Mouse (Mus musculus): ENCODE results near the gene Nf2. TPM values are rescaled to one million over a fixed set of nuclear protein-coding genes. Genes with fewer than 3 reads are reported as not detected.

Gene Nf2
- polyA plus RNA-seq, 1 experiment = 51.1 TPM

DNA sequence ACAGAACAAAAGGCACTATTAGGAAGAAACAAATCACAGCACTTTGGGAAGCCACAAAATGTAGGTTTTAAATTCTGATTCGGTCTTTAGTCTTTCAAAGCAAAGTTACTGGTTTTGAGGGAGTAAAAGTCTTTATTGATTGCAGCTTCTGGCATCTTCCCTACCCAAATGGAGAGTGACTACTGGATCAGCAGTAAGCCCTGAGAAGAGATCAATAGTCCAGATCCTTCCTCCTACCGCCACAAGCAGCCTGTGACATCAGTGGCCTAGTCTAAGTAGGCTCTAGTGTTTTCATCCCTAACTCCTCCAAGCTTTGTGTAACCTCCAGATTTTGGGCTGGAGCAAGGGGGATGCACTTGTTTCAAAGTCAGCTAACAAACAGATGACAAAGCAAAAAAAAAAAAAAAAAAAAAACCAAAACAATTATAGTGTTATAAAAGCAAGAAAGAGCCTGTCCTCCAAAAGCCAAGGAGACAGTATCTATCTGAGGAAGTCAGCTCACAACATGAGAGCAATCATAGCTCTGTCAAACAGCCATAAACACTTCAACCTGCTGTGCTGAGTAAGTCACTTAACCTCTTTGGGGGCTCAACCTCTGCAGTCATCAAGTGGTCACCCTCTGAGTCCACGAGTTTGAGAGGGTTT lies 15.9 kb downstream of the Nf2 start:
- no peak overlapping the region for H3K4me2 ChIP-seq (ENCODE audit: low read depth)
- no peak overlapping the region for H3K4me3 ChIP-seq
- H3K79me2 ChIP-seq (ENCODE audit: control insufficient read depth, insufficient read depth) = peaks cover 71% of the 10 kb centered on the region
- no peaks in the 10 kb centered on the region for H3K36me3 ChIP-seq (ENCODE audit: control insufficient read depth, insufficient read depth)
- H3ac ChIP-seq (ENCODE audit: control insufficient read depth, insufficient read length) = no peak overlapping the region
- TF ChIP-seq SRF (IDR thresholded peaks at IDR 0.05; ENCODE audit: control insufficient read depth, insufficient read length, low read depth) = no peak
- TF ChIP-seq USF1 (IDR thresholded peaks at IDR 0.05; ENCODE audit: low read depth) = no peak
- TF ChIP-seq POLR2A (IDR thresholded peaks at IDR 0.05; ENCODE audit: insufficient read length, low read depth) = no peak
- TF ChIP-seq MYOD1 (IDR thresholded peaks at IDR 0.05; ENCODE audit: control insufficient read depth in 1 of 3, insufficient read length in 2 of 3, low read depth in 2 of 3) = no peak
- no peak for TF ChIP-seq TCF12 (IDR thresholded peaks at IDR 0.05; ENCODE audit: insufficient read depth, poor library complexity, severe bottlenecking)
- H3K27me3 ChIP-seq (ENCODE audit: control insufficient read depth, insufficient read depth, insufficient read length) = no peaks in the 10 kb centered on the region

DNA sequence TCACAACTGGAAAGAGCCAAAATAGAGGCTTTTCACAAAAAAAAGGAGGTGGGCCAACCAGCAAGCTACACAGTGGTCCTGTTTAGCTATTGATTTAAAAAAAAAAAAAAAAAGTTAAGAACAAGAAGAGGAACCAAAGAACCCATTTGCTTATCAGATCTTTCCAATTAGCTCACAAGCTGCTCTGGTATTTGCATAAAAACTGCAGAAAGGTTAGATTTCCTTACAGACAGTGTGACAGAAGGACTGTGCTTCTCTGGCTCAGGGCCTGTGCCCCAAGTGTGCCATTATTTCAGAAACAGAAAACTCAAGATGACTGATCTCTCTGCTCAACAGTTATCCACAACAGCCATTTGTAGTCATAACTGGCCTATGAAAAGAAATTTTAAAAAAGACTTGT lies 18.3 kb downstream of the Nf2 start:
- Histone ChIP-seq H3ac (ENCODE audit: control insufficient read depth, insufficient read length) (no peak overlapping the region), H3K36me3 (ENCODE audit: control insufficient read depth, insufficient read depth) (no peaks in the 10 kb centered on the region), H3K4me2 (ENCODE audit: low read depth) (no peak overlapping the region), H3K79me2 (ENCODE audit: control insufficient read depth, insufficient read depth) (peaks cover 67% of the 10 kb centered on the region), H3K4me3 (no peak overlapping the region), H3K27me3 (ENCODE audit: control insufficient read depth, insufficient read depth, insufficient read length) (no peaks in the 10 kb centered on the region)
- TF ChIP-seq REST (IDR thresholded peaks at IDR 0.05; ENCODE audit: insufficient read depth, insufficient read length) = no peak
- no peak for TF ChIP-seq USF1 (IDR thresholded peaks at IDR 0.05; ENCODE audit: low read depth)
- TF ChIP-seq E2F4 (IDR thresholded peaks at IDR 0.05; ENCODE audit: insufficient read depth) = no peak
- TF ChIP-seq TCF12 (IDR thresholded peaks at IDR 0.05; ENCODE audit: insufficient read depth, poor library complexity, severe bottlenecking) = no peak
- TF ChIP-seq CEBPB (IDR thresholded peaks at IDR 0.05; ENCODE audit: insufficient read depth, poor library complexity, severe bottlenecking) = no peak
- TF ChIP-seq SRF (IDR thresholded peaks at IDR 0.05; ENCODE audit: control insufficient read depth, insufficient read length, low read depth) = no peak

DNA sequence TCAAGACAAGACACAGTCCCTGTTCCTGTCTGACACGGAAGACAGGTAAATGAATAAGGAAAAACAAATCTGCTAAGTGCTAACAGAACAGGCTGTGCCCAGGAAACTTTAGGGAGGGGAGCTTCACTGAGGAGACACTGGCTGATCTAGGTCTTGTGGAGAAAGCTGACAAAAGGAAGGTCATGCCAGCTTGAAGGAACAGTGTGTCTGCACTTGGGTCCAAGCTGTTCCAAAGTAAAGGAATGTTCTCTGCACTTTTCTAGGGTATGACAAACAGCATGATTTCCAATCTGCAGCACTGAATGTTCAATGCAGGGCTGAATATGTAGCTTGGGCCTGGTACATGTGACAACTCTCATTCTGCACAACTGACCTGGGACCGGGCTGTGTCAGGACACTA lies 21.4 kb downstream of the Nf2 start:
- Histone ChIP-seq H3K27me3 (ENCODE audit: control insufficient read depth, insufficient read depth, insufficient read length) (no peaks in the 10 kb centered on the region), H3K36me3 (ENCODE audit: control insufficient read depth, insufficient read depth) (no peaks in the 10 kb centered on the region), H3ac (ENCODE audit: control insufficient read depth, insufficient read length) (no peak overlapping the region), H3K4me3 (no peak overlapping the region), H3K79me2 (ENCODE audit: control insufficient read depth, insufficient read depth) (peaks cover 35% of the 10 kb centered on the region), H3K4me2 (ENCODE audit: low read depth) (no peak overlapping the region)
- no peak for TF ChIP-seq MAX (IDR thresholded peaks at IDR 0.05; ENCODE audit: low read depth)
- no peak for TF ChIP-seq POLR2AphosphoS2 (IDR thresholded peaks at IDR 0.05; ENCODE audit: insufficient read length, low read depth)
- TF ChIP-seq CEBPB (IDR thresholded peaks at IDR 0.05; ENCODE audit: insufficient read depth, poor library complexity, severe bottlenecking) = no peak
- no peak for TF ChIP-seq MYOD1 (IDR thresholded peaks at IDR 0.05; ENCODE audit: control insufficient read depth in 1 of 3, insufficient read length in 2 of 3, low read depth in 2 of 3)
- TF ChIP-seq SRF (IDR thresholded peaks at IDR 0.05; ENCODE audit: control insufficient read depth, insufficient read length, low read depth) = no peak
- no peak for TF ChIP-seq POLR2A (IDR thresholded peaks at IDR 0.05; ENCODE audit: insufficient read length, low read depth)
- no peak for TF ChIP-seq USF1 (IDR thresholded peaks at IDR 0.05; ENCODE audit: low read depth)
- no peak for TF ChIP-seq TCF3 (IDR thresholded peaks at IDR 0.05; ENCODE audit: insufficient read length, low read depth)
- no peak for TF ChIP-seq REST (IDR thresholded peaks at IDR 0.05; ENCODE audit: insufficient read depth, insufficient read length)
- no peak for TF ChIP-seq MYOG (IDR thresholded peaks at IDR 0.05; ENCODE audit: control insufficient read depth in 1 of 3, insufficient read depth in 1 of 3, insufficient read length in 2 of 3, low read depth in 2 of 3)
- no peak for TF ChIP-seq TCF12 (IDR thresholded peaks at IDR 0.05; ENCODE audit: insufficient read depth, poor library complexity, severe bottlenecking)
- TF ChIP-seq E2F4 (IDR thresholded peaks at IDR 0.05; ENCODE audit: insufficient read depth) = no peak

DNA sequence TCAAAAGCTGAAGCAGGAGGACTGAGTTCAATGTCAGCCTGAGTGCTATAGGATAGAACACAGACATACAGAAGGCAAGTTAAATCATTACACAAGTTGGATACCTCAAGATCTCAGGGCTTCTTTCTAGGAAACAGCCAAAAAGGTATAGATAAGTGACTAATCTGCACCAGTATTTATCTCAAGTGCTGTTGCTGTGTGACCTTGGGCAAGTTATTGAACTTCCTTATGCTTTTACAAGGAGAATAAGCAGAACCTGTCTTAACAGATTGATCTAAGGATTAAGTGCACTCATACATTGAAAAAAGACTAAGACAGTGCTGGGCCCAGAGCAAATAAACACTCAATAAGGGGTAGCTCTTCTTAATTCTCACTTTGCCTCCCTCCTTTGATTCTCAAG lies 22.0 kb downstream of the Nf2 start:
- Histone ChIP-seq H3K36me3 (ENCODE audit: control insufficient read depth, insufficient read depth) (no peaks in the 10 kb centered on the region), H3K27me3 (ENCODE audit: control insufficient read depth, insufficient read depth, insufficient read length) (no peaks in the 10 kb centered on the region), H3K4me2 (ENCODE audit: low read depth) (no peak overlapping the region), H3ac (ENCODE audit: control insufficient read depth, insufficient read length) (no peak overlapping the region), H3K4me3 (no peak overlapping the region), H3K79me2 (ENCODE audit: control insufficient read depth, insufficient read depth) (peaks cover 29% of the 10 kb centered on the region)
- TF ChIP-seq USF1 (IDR thresholded peaks at IDR 0.05; ENCODE audit: low read depth) (no peak), REST (IDR thresholded peaks at IDR 0.05; ENCODE audit: insufficient read depth, insufficient read length) (no peak), POLR2A (IDR thresholded peaks at IDR 0.05; ENCODE audit: insufficient read length, low read depth) (no peak), SRF (IDR thresholded peaks at IDR 0.05; ENCODE audit: control insufficient read depth, insufficient read length, low read depth) (no peak), POLR2AphosphoS2 (IDR thresholded peaks at IDR 0.05; ENCODE audit: insufficient read length, low read depth) (no peak), MYOG (IDR thresholded peaks at IDR 0.05; ENCODE audit: control insufficient read depth in 1 of 3, insufficient read depth in 1 of 3, insufficient read length in 2 of 3, low read depth in 2 of 3) (no peak)

DNA sequence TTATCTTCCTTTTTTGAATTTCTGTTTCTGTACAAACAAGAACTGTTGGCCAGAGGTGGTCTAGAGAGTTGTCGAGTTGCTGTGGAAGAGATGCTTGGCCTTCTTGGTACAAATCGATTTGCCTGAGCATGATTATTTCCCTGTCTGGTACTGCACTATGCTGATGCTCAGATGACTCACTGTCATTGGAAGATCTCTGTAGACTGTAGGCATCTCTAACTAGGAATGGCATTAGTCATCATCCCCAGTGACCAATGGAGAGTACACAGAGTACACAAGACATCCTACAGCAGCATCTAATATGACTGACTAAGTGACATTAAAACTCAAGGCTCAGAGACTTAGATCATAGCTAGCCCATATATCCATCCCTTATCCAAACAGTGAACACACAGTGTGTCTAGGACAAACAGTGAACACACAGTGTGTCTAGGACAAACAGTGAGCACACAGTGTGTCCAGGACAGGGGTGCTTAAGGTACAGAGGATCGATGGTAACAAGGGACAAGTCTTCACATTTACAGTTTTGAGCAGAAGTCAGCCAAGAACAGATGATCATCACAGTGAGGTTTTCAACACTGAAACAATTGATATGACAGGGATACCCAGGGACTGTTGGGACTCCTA lies 23.1 kb downstream of the Nf2 start:
- TF ChIP-seq SRF (IDR thresholded peaks at IDR 0.05; ENCODE audit: control insufficient read depth, insufficient read length, low read depth) (no peak), REST (IDR thresholded peaks at IDR 0.05; ENCODE audit: insufficient read depth, insufficient read length) (no peak), POLR2AphosphoS2 (IDR thresholded peaks at IDR 0.05; ENCODE audit: insufficient read length, low read depth) (no peak)
- no peaks in the 10 kb centered on the region for H3K27me3 ChIP-seq (ENCODE audit: control insufficient read depth, insufficient read depth, insufficient read length)
- H3K36me3 ChIP-seq (ENCODE audit: control insufficient read depth, insufficient read depth) = no peaks in the 10 kb centered on the region
- no peak overlapping the region for H3K4me3 ChIP-seq
- peaks cover 19% of the 10 kb centered on the region for H3K79me2 ChIP-seq (ENCODE audit: control insufficient read depth, insufficient read depth)
- no peak overlapping the region for H3K4me2 ChIP-seq (ENCODE audit: low read depth)
- no peak overlapping the region for H3ac ChIP-seq (ENCODE audit: control insufficient read depth, insufficient read length)

All from myocyte (in vitro differentiated cells).